Mouse (Mus musculus): ENCODE measurements around the gene Tlr3. TPM values are rescaled to one million over a fixed set of nuclear protein-coding genes. Genes with fewer than 3 reads are reported as not detected.

Gene Tlr3
- polyA plus RNA-seq, 1 experiment from 2014 or later = 0.93 TPM

GRCm38 (mm10) chr8:45381963-45382347 is 28.9 kb downstream of the Tlr3 start, which contains the start of gene Fam149a:
Gene Fam149a (minus strand): TSS chr8:45382291.
- no peak for TF ChIP-seq CTCF (IDR thresholded peaks at IDR 0.05; ENCODE audit: low read depth)
- Histone ChIP-seq H3K4me2 (replicated peaks; ENCODE audit: low read depth) (peak within 1 kb of the TSS; percentile 61), H3K4me3 (ENCODE audit: low read depth, low read length) (peak within 1 kb of the TSS; percentile 28), H3K9me3 (ENCODE audit: control insufficient read depth) (no peaks in the 10 kb centered on the region), H3K4me1 (replicated peaks; ENCODE audit: control insufficient read depth, insufficient read depth, low read length) (no peaks in the 10 kb centered on the region), H3K36me3 (ENCODE audit: control insufficient read depth, insufficient read depth) (no peaks in the 10 kb centered on the region), H3K27me3 (replicated peaks; ENCODE audit: control insufficient read depth, insufficient read depth, low read length) (peaks cover 18% of the 10 kb centered on the region; the same call in 1 of the 2 replicates), H3K27ac (ENCODE audit: low read depth, low read length) (no peak within 1 kb of the TSS), H3K9ac (ENCODE audit: low read depth, low read length) (no peak within 1 kb of the TSS)
- WGBS = 8% methylated on average over 6 of the region's 6 CpGs
- no peak for ATAC-seq

GRCm38 (mm10) chr8:45381075-45381962 is 29.6 kb downstream of the Tlr3 start:
- TF ChIP-seq CTCF (IDR thresholded peaks at IDR 0.05; ENCODE audit: low read depth) = no peak
- Histone ChIP-seq H3K36me3 (ENCODE audit: control insufficient read depth, insufficient read depth) (no peaks in the 10 kb centered on the region), H3K27me3 (replicated peaks; ENCODE audit: control insufficient read depth, insufficient read depth, low read length) (peaks cover 18% of the 10 kb centered on the region; the same call in 1 of the 2 replicates), H3K4me1 (replicated peaks; ENCODE audit: control insufficient read depth, insufficient read depth, low read length) (no peaks in the 10 kb centered on the region), H3K27ac (ENCODE audit: low read depth, low read length) (no peak overlapping the region), H3K4me2 (replicated peaks; ENCODE audit: low read depth) (peak overlapping the region; percentile 61), H3K9me3 (ENCODE audit: control insufficient read depth) (no peaks in the 10 kb centered on the region), H3K4me3 (ENCODE audit: low read depth, low read length) (peak overlapping the region; percentile 28), H3K9ac (ENCODE audit: low read depth, low read length) (no peak overlapping the region)
- WGBS = 3% methylated on average over 38 of the region's 38 CpGs
- no peak for ATAC-seq

GRCm38 (mm10) chr8:45380598-45380997 is 30.3 kb downstream of the Tlr3 start:
- H3K9ac ChIP-seq (ENCODE audit: low read depth, low read length) = no peak overlapping the region
- no peaks in the 10 kb centered on the region for H3K4me1 ChIP-seq (replicated peaks; ENCODE audit: control insufficient read depth, insufficient read depth, low read length)
- H3K27me3 ChIP-seq (replicated peaks; ENCODE audit: control insufficient read depth, insufficient read depth, low read length) = peaks cover 18% of the 10 kb centered on the region; the same call in 1 of the 2 replicates
- 39% methylated on average over 4 of the region's 4 CpGs for WGBS
- no peaks in the 10 kb centered on the region for H3K9me3 ChIP-seq (ENCODE audit: control insufficient read depth)
- no peak overlapping the region for H3K27ac ChIP-seq (ENCODE audit: low read depth, low read length)
- H3K4me3 ChIP-seq (ENCODE audit: low read depth, low read length) = no peak overlapping the region
- H3K4me2 ChIP-seq (replicated peaks; ENCODE audit: low read depth) = no peak overlapping the region
- no peak for ATAC-seq
- no peaks in the 10 kb centered on the region for H3K36me3 ChIP-seq (ENCODE audit: control insufficient read depth, insufficient read depth)
- TF ChIP-seq CTCF (IDR thresholded peaks at IDR 0.05; ENCODE audit: low read depth) = no peak

GRCm38 (mm10) chr8:45374071-45374470 is 36.8 kb downstream of the Tlr3 start:
- H3K27me3 ChIP-seq (replicated peaks; ENCODE audit: control insufficient read depth, insufficient read depth, low read length) = no peaks in the 10 kb centered on the region
- H3K4me3 ChIP-seq (ENCODE audit: low read depth, low read length) = no peak overlapping the region
- 81% methylated on average over 3 of the region's 3 CpGs for WGBS
- H3K9me3 ChIP-seq (ENCODE audit: control insufficient read depth) = no peaks in the 10 kb centered on the region
- H3K9ac ChIP-seq (ENCODE audit: low read depth, low read length) = no peak overlapping the region
- TF ChIP-seq CTCF (IDR thresholded peaks at IDR 0.05; ENCODE audit: low read depth) = no peak
- H3K27ac ChIP-seq (ENCODE audit: low read depth, low read length) = no peak overlapping the region
- H3K4me1 ChIP-seq (replicated peaks; ENCODE audit: control insufficient read depth, insufficient read depth, low read length) = no peaks in the 10 kb centered on the region
- no peaks in the 10 kb centered on the region for H3K36me3 ChIP-seq (ENCODE audit: control insufficient read depth, insufficient read depth)
- H3K4me2 ChIP-seq (replicated peaks; ENCODE audit: low read depth) = no peak overlapping the region
- ATAC-seq = no peak

- Histone ChIP-seq H3K27ac (ENCODE audit: low read depth, low read length) (no peak overlapping the region), H3K4me3 (ENCODE audit: low read depth, low read length) (no peak overlapping the region), H3K4me2 (replicated peaks; ENCODE audit: low read depth) (no peak overlapping the region), H3K4me1 (replicated peaks; ENCODE audit: control insufficient read depth, insufficient read depth, low read length) (no peaks in the 10 kb centered on the region), H3K36me3 (ENCODE audit: control insufficient read depth, insufficient read depth) (no peaks in the 10 kb centered on the region), H3K9ac (ENCODE audit: low read depth, low read length) (no peak overlapping the region), H3K9me3 (ENCODE audit: control insufficient read depth) (no peaks in the 10 kb centered on the region), H3K27me3 (replicated peaks; ENCODE audit: control insufficient read depth, insufficient read depth, low read length) (no peaks in the 10 kb centered on the region)
- 83% methylated on average over 1 of the region's 1 CpGs for WGBS
- TF ChIP-seq CTCF (IDR thresholded peaks at IDR 0.05; ENCODE audit: low read depth) = no peak
- ATAC-seq = no peak
Measured at GRCm38 (mm10) chr8:45367154-45367553, 43.7 kb downstream of the Tlr3 start.

- WGBS = 59% methylated on average over 1 of the region's 1 CpGs
- Histone ChIP-seq H3K4me1 (replicated peaks; ENCODE audit: control insufficient read depth, insufficient read depth, low read length) (no peaks in the 10 kb centered on the region), H3K4me2 (replicated peaks; ENCODE audit: low read depth) (no peak overlapping the region), H3K27me3 (replicated peaks; ENCODE audit: control insufficient read depth, insufficient read depth, low read length) (no peaks in the 10 kb centered on the region), H3K9me3 (ENCODE audit: control insufficient read depth) (no peaks in the 10 kb centered on the region), H3K27ac (ENCODE audit: low read depth, low read length) (no peak overlapping the region), H3K4me3 (ENCODE audit: low read depth, low read length) (no peak overlapping the region), H3K9ac (ENCODE audit: low read depth, low read length) (no peak overlapping the region), H3K36me3 (ENCODE audit: control insufficient read depth, insufficient read depth) (no peaks in the 10 kb centered on the region)
- ATAC-seq = no peak
- no peak for TF ChIP-seq CTCF (IDR thresholded peaks at IDR 0.05; ENCODE audit: low read depth)
Measured at GRCm38 (mm10) chr8:45363220-45363619, 47.7 kb downstream of the Tlr3 start.

Measured in intestine, postnatal 0 days (tissue).